In genomic region chr13:9075825-9076592, GRCm38 (mm10) we compare ENCODE assay signal across 35 mouse cellular contexts.
"Had no signal": no experiment of that assay in that cellular context is flagged by ENCODE, and none has a peak within 500 bp of the region (broad histone marks: within the 10 kb centered on the region; RNA-seq: fewer than 3 reads in every experiment).

No protein-coding gene starts in this region.

- H3K4me1 ChIP-seq: heart, embryonic 10.5 days; heart, embryonic 12.5 days; heart, embryonic 13.5 days; heart, embryonic 15.5 days; hindbrain, embryonic 10.5 days; hindbrain, embryonic 12.5 days; hindbrain, embryonic 13.5 days; hindbrain, embryonic 15.5 days; intestine, embryonic 15.5 days had no signal

- H3K4me2 ChIP-seq: heart, embryonic 11.5 days; heart, embryonic 12.5 days; heart, embryonic 13.5 days; heart, embryonic 15.5 days; hindbrain, embryonic 12.5 days; hindbrain, embryonic 13.5 days; hindbrain, embryonic 14.5 days; hindbrain, embryonic 15.5 days; intestine, embryonic 15.5 days had no signal

- H3K36me3 ChIP-seq: heart, embryonic 10.5 days; heart, embryonic 12.5 days; heart, embryonic 13.5 days; heart, embryonic 15.5 days; hindbrain, embryonic 10.5 days; hindbrain, embryonic 12.5 days; hindbrain, embryonic 13.5 days; hindbrain, embryonic 15.5 days; intestine, embryonic 15.5 days had no signal

- H3K4me3 ChIP-seq: heart, adult 2 months; heart, embryonic 10.5 days; heart, embryonic 12.5 days; heart, embryonic 13.5 days; heart, embryonic 15.5 days; hindbrain, embryonic 10.5 days; hindbrain, embryonic 12.5 days; hindbrain, embryonic 13.5 days; hindbrain, embryonic 15.5 days; intestine, embryonic 15.5 days; layer of hippocampus, adult 2 months had no signal

- H3K27ac ChIP-seq: heart, adult 2 months; heart, embryonic 10.5 days; heart, embryonic 13.5 days; heart, embryonic 15.5 days; hindbrain, embryonic 10.5 days; hindbrain, embryonic 12.5 days; hindbrain, embryonic 13.5 days; hindbrain, embryonic 14.5 days; hindbrain, embryonic 15.5 days; hindbrain, postnatal 0 days; intestine, embryonic 15.5 days; kidney, postnatal 0 days; layer of hippocampus, adult 2 months had no signal

- ATAC-seq: hindbrain, embryonic 16.5 days; hindbrain, postnatal 0 days; inflammation-experienced regulatory T-cells, adult 6 months; intestine, embryonic 15.5 days; intestine, embryonic 16.5 days; intestine, postnatal 0 days had no signal

- H3K9ac ChIP-seq: heart, embryonic 12.5 days; heart, embryonic 13.5 days; heart, embryonic 15.5 days; hindbrain, embryonic 12.5 days; hindbrain, embryonic 13.5 days; hindbrain, embryonic 14.5 days; hindbrain, embryonic 15.5 days; intestine, embryonic 15.5 days had no signal

- H3K27me3 ChIP-seq: heart, embryonic 12.5 days; heart, embryonic 13.5 days; heart, embryonic 15.5 days; hindbrain, embryonic 12.5 days; hindbrain, embryonic 13.5 days; hindbrain, embryonic 15.5 days; intestine, embryonic 15.5 days had no signal

- H3K9me3 ChIP-seq: heart, embryonic 10.5 days; heart, embryonic 12.5 days; heart, embryonic 13.5 days; heart, embryonic 15.5 days; hindbrain, embryonic 10.5 days; hindbrain, embryonic 12.5 days; hindbrain, embryonic 13.5 days; hindbrain, embryonic 15.5 days; intestine, embryonic 15.5 days had no signal

- DNase-seq: heart, adult 18-20 months; heart, adult 2 months; heart, postnatal 10 days; heart, postnatal 14 days; heart, postnatal 36 days; heart, postnatal 4 days; kidney, adult 11 months; kidney, adult 18-20 months; kidney, adult 2 months; kidney, adult 8-10 months; kidney, adult 9 months; kidney, postnatal 10 days; kidney, postnatal 14 days; kidney, postnatal 25 days; kidney, postnatal 36 days; kidney, postnatal 4 days; layer of hippocampus, adult 9-11 months had no signal
